Mouse (Mus musculus) G1E (cell line): ENCODE measurements at regions not wholly inside any gene's neighbourhood (a gene's known extent, or its start where the extent isn't known, plus 50 kb on each side); places are given as distances from the start of the nearest gene placed in this dataset.

Experiments
- ATAC-seq: 2 replicates; pipeline ENCODE4 v1.8.0; 2016; ENCODE audit warnings: mild to moderate bottlenecking; ENCODE audit not compliant: insufficient number of reproducible peaks, poor library complexity, low FRiP score, severe bottlenecking; ENCODE audit errors: extremely low read depth
- DNase-seq: peaks from one replicate; pipeline ENCODE4 v3.0.0; 2012; ENCODE audit warnings: low spot score
- H3K27me3 ChIP-seq: 2 replicates; pipeline ENCODE4 v1.6.1; 2012; ENCODE audit warnings: mild to moderate bottlenecking, low read length, inconsistent platforms; ENCODE audit not compliant: insufficient read depth
- H3K36me3 ChIP-seq: replicated peaks from 2 replicates; pipeline ENCODE3; 2012; ENCODE audit warnings: mild to moderate bottlenecking, inconsistent platforms
- H3K4me1 ChIP-seq: 2 replicates; pipeline ENCODE4 v1.6.1; 2012; ENCODE audit warnings: low read depth, low read length, inconsistent platforms, mixed read lengths; ENCODE audit not compliant: insufficient read depth
- H3K4me3 ChIP-seq: 2 replicates; pipeline ENCODE4 v1.5.1; 2012; ENCODE audit warnings: low read depth, mild to moderate bottlenecking, inconsistent platforms, low read length, moderate library complexity, mixed read lengths
- H3K9me3 ChIP-seq: replicated peaks from 2 replicates; pipeline ENCODE4 v1.6.1; 2012; ENCODE audit warnings: inconsistent platforms
- CTCF ChIP-seq: IDR thresholded peaks from 2 replicates; pipeline ENCODE4 v1.5.1; 2012; ENCODE audit warnings: low read depth, low read length, inconsistent platforms, mixed read lengths
- GATA1 ChIP-seq: IDR thresholded peaks from 2 replicates; pipeline ENCODE4 v1.6.1; 2012; ENCODE audit warnings: borderline replicate concordance, low read length, inconsistent platforms, mixed read lengths
- GATA2 ChIP-seq: IDR thresholded peaks from 2 replicates; pipeline ENCODE4 v1.6.1; 2012; ENCODE audit warnings: low read depth, low read length, inconsistent platforms, borderline replicate concordance
- POLR2AphosphoS5 ChIP-seq: IDR thresholded peaks from 2 replicates; pipeline ENCODE4 v1.6.1; 2012; ENCODE audit warnings: low read depth, low read length, inconsistent platforms; ENCODE audit not compliant: insufficient replicate concordance
- TAL1 ChIP-seq: conservative IDR thresholded peaks from 2 replicates; pipeline ENCODE4 v1.6.1; 2012; ENCODE audit warnings: low read depth, low read length, inconsistent platforms, mixed read lengths

DNA sequence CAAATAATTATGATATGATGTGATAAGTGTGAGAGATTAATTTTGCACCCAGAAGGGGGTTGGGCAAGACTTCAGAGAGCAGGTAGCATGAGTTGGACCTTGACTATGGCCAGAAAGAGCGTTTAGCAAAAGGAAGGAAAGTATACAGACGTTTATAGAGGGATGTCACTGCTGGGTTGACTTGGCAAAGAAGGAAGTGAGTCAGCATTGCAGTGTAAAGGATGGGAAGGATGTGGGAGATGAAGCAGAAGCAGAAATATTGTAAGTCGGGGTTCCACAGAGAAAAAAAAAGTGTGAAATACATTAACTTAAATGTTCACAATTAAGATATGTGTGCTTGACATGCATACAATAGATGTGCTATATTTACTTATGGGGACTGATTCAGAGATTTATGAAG is 307.8 kb upstream of the Galnt5 start:
- Histone ChIP-seq H3K9me3 (no peaks in the 10 kb centered on the region), H3K4me1 (no peaks in the 10 kb centered on the region), H3K36me3 (no peaks in the 10 kb centered on the region), H3K27me3 (no peaks in the 10 kb centered on the region), H3K4me3 (no peak overlapping the region)
- no peak for TF ChIP-seq GATA2
- no peak for TF ChIP-seq POLR2AphosphoS5
- TF ChIP-seq GATA1: no peak
- ATAC-seq: no peak
- no peak for DNase-seq

- Histone ChIP-seq H3K27me3 (no peaks in the 10 kb centered on the region), H3K4me3 (no peak overlapping the region), H3K9me3 (no peaks in the 10 kb centered on the region), H3K36me3 (no peaks in the 10 kb centered on the region), H3K4me1 (no peaks in the 10 kb centered on the region)
- DNase-seq (no peak), ATAC-seq (no peak)
- TF ChIP-seq TAL1 (no peak), CTCF (no peak)
Measured at GRCm38 (mm10) chr2:57696992-57697772, 300.5 kb upstream of the Galnt5 start.

- TF ChIP-seq CTCF (no peak), POLR2AphosphoS5 (no peak), GATA1 (no peak), TAL1 (no peak), GATA2 (no peak)
- no peak overlapping the region for H3K4me3 ChIP-seq
- H3K9me3 ChIP-seq: no peaks in the 10 kb centered on the region
- ATAC-seq: no peak
- no peaks in the 10 kb centered on the region for H3K4me1 ChIP-seq
- no peaks in the 10 kb centered on the region for H3K27me3 ChIP-seq
- H3K36me3 ChIP-seq: no peaks in the 10 kb centered on the region
- DNase-seq: no peak
Measured at GRCm38 (mm10) chr2:57698659-57699061, 299.0 kb upstream of the Galnt5 start.

DNA sequence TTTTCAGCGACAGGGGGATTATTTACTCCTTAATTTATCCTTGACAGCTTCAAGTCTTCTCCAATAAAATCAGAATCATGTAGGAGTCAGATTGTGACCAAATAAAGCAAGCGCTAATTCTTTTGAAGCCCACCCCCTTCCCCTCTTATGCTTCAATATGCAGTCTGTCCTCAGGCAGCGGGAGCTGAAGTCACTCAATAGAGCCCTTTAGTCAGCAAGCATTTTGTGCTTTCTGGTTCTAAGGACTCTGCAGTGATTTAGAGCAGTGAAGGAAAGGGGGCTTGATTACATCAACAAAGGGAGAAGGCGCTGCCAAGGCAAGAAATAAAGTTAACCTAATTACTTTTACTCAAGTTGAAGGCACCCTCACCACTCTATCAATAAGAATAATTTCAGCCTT is 298.5 kb upstream of the Galnt5 start:
- no peaks in the 10 kb centered on the region for H3K9me3 ChIP-seq
- H3K4me3 ChIP-seq: no peak overlapping the region
- no peaks in the 10 kb centered on the region for H3K4me1 ChIP-seq
- ATAC-seq (no peak), DNase-seq (no peak)
- no peaks in the 10 kb centered on the region for H3K36me3 ChIP-seq
- H3K27me3 ChIP-seq: no peaks in the 10 kb centered on the region
- no peak for TF ChIP-seq GATA1
- no peak for TF ChIP-seq CTCF
- no peak for TF ChIP-seq GATA2
- no peak for TF ChIP-seq POLR2AphosphoS5
- no peak for TF ChIP-seq TAL1

DNA sequence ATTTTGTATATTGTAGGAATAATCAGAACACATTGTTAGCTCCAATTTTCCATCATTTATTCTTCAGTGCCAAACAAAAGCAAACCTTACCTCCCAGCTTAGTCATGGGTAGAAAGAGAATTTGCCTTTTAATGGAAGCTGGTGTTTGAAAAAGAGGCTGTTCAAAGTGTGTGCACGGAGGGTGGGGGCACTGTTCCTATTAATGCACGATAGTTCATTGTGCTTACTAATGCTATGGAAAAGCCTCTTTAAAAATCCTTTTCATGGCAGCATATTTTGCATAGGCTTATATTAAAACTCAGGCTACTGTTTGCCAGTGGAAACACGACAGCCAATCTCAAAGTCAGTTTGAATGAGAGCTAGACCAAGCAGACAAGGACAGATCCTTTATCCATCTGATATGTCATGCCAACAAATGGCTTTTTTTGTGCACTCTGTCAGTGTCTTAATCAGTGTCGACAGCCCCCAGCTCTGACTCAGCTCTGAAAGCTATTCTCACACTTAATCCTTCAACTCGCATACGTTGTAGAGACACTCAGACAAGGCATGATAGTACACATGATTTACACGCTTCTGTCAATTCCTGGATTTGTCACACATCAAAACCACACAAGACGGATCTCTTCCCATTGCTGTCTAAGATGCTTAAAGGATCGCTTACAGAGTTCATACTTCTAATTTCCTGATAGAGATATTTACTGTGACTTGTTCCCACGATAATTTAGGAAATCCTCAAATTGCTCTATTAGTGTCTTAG is 280.8 kb upstream of the Galnt5 start:
- Histone ChIP-seq H3K4me3 (no peak overlapping the region), H3K27me3 (no peaks in the 10 kb centered on the region), H3K36me3 (no peaks in the 10 kb centered on the region), H3K4me1 (no peaks in the 10 kb centered on the region), H3K9me3 (no peaks in the 10 kb centered on the region)
- no peak for DNase-seq
- TF ChIP-seq GATA1 (no peak), GATA2 (no peak), POLR2AphosphoS5 (no peak), TAL1 (no peak), CTCF (no peak)
- no peak for ATAC-seq
